Mouse (Mus musculus): Measurements from ENCODE around the gene Cd53. TPM values are rescaled to one million over a fixed set of nuclear protein-coding genes. Genes with fewer than 3 reads are reported as not detected.

The Cd53 gene
- polyA plus RNA-seq (2015; fragmentation: Nextera tagmentation; extraction: Ambion mirVana), result 25.0 and 38.6 TPM in 2 replicates

GRCm38 (mm10) chr3:106789930-106790329 is at the start of gene Cd53:
Gene Cd53 (minus strand): TSS chr3:106790149.

GRCm38 (mm10) chr3:106826187-106826586 is 36.2 kb upstream of the Cd53 start, which contains the start of gene Olfr266:
Gene Olfr266 (minus strand): TSS chr3:106826287.

Other genes with a start within 250 kb of the Cd53 start
- gene Dram2, start 242.4 kb downstream of the Cd53 start, polyA plus RNA-seq (2015; fragmentation: Nextera tagmentation; extraction: Ambion mirVana), result 103 and 106 TPM in 2 replicates
- gene Cept1, start 242.3 kb downstream of the Cd53 start, polyA plus RNA-seq (2015; fragmentation: Nextera tagmentation; extraction: Ambion mirVana), result 42.5 and 45.7 TPM in 2 replicates
- 21.9 and 22.5 TPM in 2 replicates for gene Lrif1, start 105.2 kb downstream of the Cd53 start, polyA plus RNA-seq (2015; fragmentation: Nextera tagmentation; extraction: Ambion mirVana)
- gene Olfr266, start 36.1 kb upstream of the Cd53 start, polyA plus RNA-seq (2015; fragmentation: Nextera tagmentation; extraction: Ambion mirVana), result not detected in 2 replicates
- gene Kcna3, start 246.0 kb upstream of the Cd53 start, polyA plus RNA-seq (2015; fragmentation: Nextera tagmentation; extraction: Ambion mirVana), result 0.98 and 1.7 TPM in 2 replicates